In genomic region chr10:61273081-61273843, GRCm38 (mm10) we compare ENCODE assay signal across 8 mouse cellular contexts. TPM values are rescaled to one million over a fixed set of nuclear protein-coding genes. Genes with fewer than 3 reads are reported as not detected.
DNase-seq lines count a peak whose midpoint lies in the region; ATAC-seq and TF ChIP-seq lines count a peak whose summit lies in the region.

Gene Adamts14, minus strand, starts transcription at chr10:61273438.

- H3K27me3 ChIP-seq in ES-Bruce4 (ENCODE audit: control insufficient read depth, insufficient read depth, low read length, poor library complexity, severe bottlenecking) = no peaks in the 10 kb centered on the region
- H3K27me3 ChIP-seq in forebrain, embryonic 10.5 days (ENCODE audit: poor library complexity, severe bottlenecking) = peaks cover 51% of the 10 kb centered on the region
- H3K27me3 ChIP-seq in hindbrain, embryonic 13.5 days = peaks cover 54% of the 10 kb centered on the region
- peaks cover 29% of the 10 kb centered on the region for H3K27me3 ChIP-seq in liver, embryonic 16.5 days (ENCODE audit: control insufficient read depth, insufficient read depth, low read depth, low read length)
- no peaks in the 10 kb centered on the region for H3K27me3 ChIP-seq in stomach, embryonic 14.5 days (ENCODE audit: control insufficient read depth, insufficient read depth, low read length)

- peak within 1 kb of the TSS; percentile 86 for H3K9ac ChIP-seq in ES-Bruce4 (ENCODE audit: low read depth, poor library complexity, severe bottlenecking)
- peak within 1 kb of the TSS; percentile 69 for H3K9ac ChIP-seq in hindbrain, embryonic 13.5 days
- peak within 1 kb of the TSS; percentile 43; the same call in 1 of the 2 replicates for H3K9ac ChIP-seq in liver, embryonic 16.5 days (ENCODE audit: low read depth, low read length)
- H3K9ac ChIP-seq in stomach, embryonic 14.5 days (replicated peaks; ENCODE audit: low read depth, low read length) = peak within 1 kb of the TSS; percentile 48

- no peak for TF ChIP-seq POLR2A in ES-Bruce4 (IDR thresholded peaks at IDR 0.05; ENCODE audit: insufficient read depth, low read length)

- peak; percentile 71 for ATAC-seq in hindbrain, embryonic 13.5 days (ENCODE audit: low FRiP score)
- peak; percentile 37; the same call in 1 of the 2 replicates for ATAC-seq in liver, embryonic 16.5 days (ENCODE audit: low read depth)
- peak; percentile 58; the same call in 1 of the 2 replicates for ATAC-seq in stomach, embryonic 14.5 days (ENCODE audit: insufficient number of reproducible peaks, insufficient read depth, low FRiP score, low read depth)

- WGBS in forebrain, embryonic 10.5 days = under 1% methylated on average over 74 of the region's 75 CpGs
- 1% methylated on average over 56 of the region's 75 CpGs for WGBS in hindbrain, embryonic 13.5 days
- under 1% methylated on average over 65 of the region's 75 CpGs for WGBS in liver, embryonic 16.5 days (ENCODE audit: insufficient replicate concordance)
- WGBS in stomach, embryonic 14.5 days = 1% methylated on average over 52 of the region's 75 CpGs

- peaks cover 15% of the 10 kb centered on the region for H3K4me1 ChIP-seq in ES-Bruce4 (ENCODE audit: control insufficient read depth, insufficient read depth, low read length)
- H3K4me1 ChIP-seq in forebrain, embryonic 10.5 days = peaks cover 40% of the 10 kb centered on the region
- peaks cover 18% of the 10 kb centered on the region for H3K4me1 ChIP-seq in hindbrain, embryonic 13.5 days (replicated peaks)
- no peaks in the 10 kb centered on the region; the same call in 1 of the 2 replicates for H3K4me1 ChIP-seq in liver, embryonic 16.5 days (ENCODE audit: control insufficient read depth, low read depth, low read length)
- H3K4me1 ChIP-seq in stomach, embryonic 14.5 days (ENCODE audit: control insufficient read depth, insufficient read depth, low read length) = no peaks in the 10 kb centered on the region

- no peak within 1 kb of the TSS for H3K27ac ChIP-seq in ES-Bruce4 (ENCODE audit: insufficient read depth, low read length)
- H3K27ac ChIP-seq in forebrain, embryonic 10.5 days = peak within 1 kb of the TSS; percentile 84
- H3K27ac ChIP-seq in hindbrain, embryonic 13.5 days = no peak within 1 kb of the TSS
- no peak within 1 kb of the TSS for H3K27ac ChIP-seq in liver, embryonic 16.5 days (ENCODE audit: low read length)
- no peak within 1 kb of the TSS for H3K27ac ChIP-seq in stomach, embryonic 14.5 days (ENCODE audit: low read length)

- peak within 1 kb of the TSS; percentile 67 for H3K4me3 ChIP-seq in ES-Bruce4 (ENCODE audit: low read depth, low read length)
- peak within 1 kb of the TSS; percentile 72 for H3K4me3 ChIP-seq in forebrain, embryonic 10.5 days
- H3K4me3 ChIP-seq in hindbrain, embryonic 13.5 days = peak within 1 kb of the TSS; percentile 55
- peak within 1 kb of the TSS; percentile 50 for H3K4me3 ChIP-seq in liver, embryonic 16.5 days (ENCODE audit: low read depth, low read length)
- H3K4me3 ChIP-seq in stomach, embryonic 14.5 days (ENCODE audit: low read depth, low read length) = peak within 1 kb of the TSS; percentile 48

- no peaks in the 10 kb centered on the region for H3K9me3 ChIP-seq in ES-Bruce4 (replicated peaks; ENCODE audit: control insufficient read depth, insufficient read depth, low read length, poor library complexity, severe bottlenecking)
- no peaks in the 10 kb centered on the region for H3K9me3 ChIP-seq in forebrain, embryonic 10.5 days
- H3K9me3 ChIP-seq in hindbrain, embryonic 13.5 days = no peaks in the 10 kb centered on the region
- no peaks in the 10 kb centered on the region for H3K9me3 ChIP-seq in liver, embryonic 16.5 days (replicated peaks; ENCODE audit: control insufficient read depth, low read length)
- H3K9me3 ChIP-seq in stomach, embryonic 14.5 days (ENCODE audit: control insufficient read depth, low read depth, low read length) = no peaks in the 10 kb centered on the region

- no peak for TF ChIP-seq CTCF in ES-Bruce4 (IDR thresholded peaks at IDR 0.05; ENCODE audit: low read depth, low read length)

- TF ChIP-seq EP300 in ES-Bruce4 (IDR thresholded peaks at IDR 0.05; ENCODE audit: insufficient read depth, low read depth, low read length) = no peak

- peak; percentile 23 to 41 for DNase-seq in adrenal gland, adult 18-20 months (ENCODE audit: low spot score in 2 of 2)
- DNase-seq in adrenal gland, postnatal 4 days (ENCODE audit: low spot score in 2 of 2) = no peak
- peak; percentile 60 for DNase-seq in forebrain, embryonic 10.5 days (ENCODE audit: extremely low spot score, low spot score)
- DNase-seq in adipocyte (ENCODE audit: low spot score) = no peak

- H3K4me2 ChIP-seq in hindbrain, embryonic 13.5 days = peak within 1 kb of the TSS; percentile 92
- peak within 1 kb of the TSS; percentile 69 for H3K4me2 ChIP-seq in liver, embryonic 16.5 days (ENCODE audit: low read depth, low read length)
- peak within 1 kb of the TSS; percentile 94 for H3K4me2 ChIP-seq in stomach, embryonic 14.5 days (replicated peaks; ENCODE audit: low read depth, low read length)

- no peaks in the 10 kb centered on the region for H3K36me3 ChIP-seq in ES-Bruce4 (ENCODE audit: control insufficient read depth, insufficient read depth, low read length, poor library complexity, severe bottlenecking)
- H3K36me3 ChIP-seq in forebrain, embryonic 10.5 days (replicated peaks) = no peaks in the 10 kb centered on the region
- H3K36me3 ChIP-seq in hindbrain, embryonic 13.5 days = no peaks in the 10 kb centered on the region
- no peaks in the 10 kb centered on the region for H3K36me3 ChIP-seq in liver, embryonic 16.5 days (ENCODE audit: control insufficient read depth, insufficient read depth)
- H3K36me3 ChIP-seq in stomach, embryonic 14.5 days (ENCODE audit: control insufficient read depth, insufficient read depth, low read length) = no peaks in the 10 kb centered on the region

RNA-seq across cellular contexts. Expression of gene Adamts14, which starts in this region (rescaled TPM):
- total RNA-seq in adrenal gland, adult 18-20 months (2021) = 1 to 10 TPM; 1.9 to 2.3 TPM
- total RNA-seq in adrenal gland, postnatal 4 days (2021) = 1 to 10 TPM; 6.3 to 7.7 TPM
- polyA plus RNA-seq in ES-Bruce4 (2011; ENCODE audit: insufficient read depth, insufficient read length, low read depth, missing spikeins) = 3.7 and 4.2 TPM in 2 replicates
- polyA plus RNA-seq in forebrain, embryonic 10.5 days (2016; fragmentation: Nextera tagmentation; extraction: Ambion mirVana) = 0.27 and 0.30 TPM in 2 replicates
- polyA plus RNA-seq in hindbrain, embryonic 13.5 days (2015; fragmentation: Nextera tagmentation; extraction: Ambion mirVana) = 0.14 and 0.31 TPM in 2 replicates
- polyA plus RNA-seq in liver, embryonic 16.5 days (2015; fragmentation: Nextera tagmentation; extraction: Ambion mirVana) = 0.23 and 0.40 TPM in 2 replicates
- polyA plus RNA-seq in stomach, embryonic 14.5 days (2014; fragmentation: Nextera tagmentation; extraction: Ambion mirVana) = 0.98 and 1.4 TPM in 2 replicates

Comparison
In these comparisons a context has a peak if more than half of its experiments do, and no peak if none do; other contexts are left out.
1. DNase-seq: peak in adrenal gland, adult 18-20 months (2 of 2); none in adrenal gland, postnatal 4 days (0 of 2) and adipocyte (single experiment).
2. Peak in DNase-seq, H3K4me3 ChIP-seq and H3K27ac ChIP-seq in forebrain, embryonic 10.5 days; RNA of the gene not detected or under 1 TPM.
3. Peak in ATAC-seq, H3K4me3 ChIP-seq, H3K9ac ChIP-seq and H3K4me2 ChIP-seq in hindbrain, embryonic 13.5 days; RNA of the gene not detected or under 1 TPM.
4. Peak in ATAC-seq, H3K4me3 ChIP-seq, H3K9ac ChIP-seq and H3K4me2 ChIP-seq in liver, embryonic 16.5 days; RNA of the gene not detected or under 1 TPM.
5. Peak in every context shown above with its lines, with median percentiles within 50 percentile points of each other: H3K4me3 ChIP-seq, H3K9ac ChIP-seq, ATAC-seq and H3K4me2 ChIP-seq.